Mouse (Mus musculus) liver, postnatal 0 days (tissue): ENCODE measurements around the gene Stk24.

Experiments used
- CTCF ChIP-seq: sonication (generic); IDR thresholded peaks from 2 replicates; pipeline ENCODE4 v1.5.1; 2016; ENCODE audit warnings: antibody characterized with exemption, low read depth
- EP300 ChIP-seq: IDR thresholded peaks from 2 replicates; pipeline ENCODE4 v1.6.1; 2016; ENCODE audit warnings: antibody characterized with exemption, low read depth, mild to moderate bottlenecking

- TF ChIP-seq EP300 (no peak), CTCF (no peak)
These were observed 135.7 kb downstream of the Stk24 start for GRCm38 (mm10) chr14:121244104-121244503.
